8 mouse cellular contexts compared by ENCODE assay signal in the genomic region with DNA sequence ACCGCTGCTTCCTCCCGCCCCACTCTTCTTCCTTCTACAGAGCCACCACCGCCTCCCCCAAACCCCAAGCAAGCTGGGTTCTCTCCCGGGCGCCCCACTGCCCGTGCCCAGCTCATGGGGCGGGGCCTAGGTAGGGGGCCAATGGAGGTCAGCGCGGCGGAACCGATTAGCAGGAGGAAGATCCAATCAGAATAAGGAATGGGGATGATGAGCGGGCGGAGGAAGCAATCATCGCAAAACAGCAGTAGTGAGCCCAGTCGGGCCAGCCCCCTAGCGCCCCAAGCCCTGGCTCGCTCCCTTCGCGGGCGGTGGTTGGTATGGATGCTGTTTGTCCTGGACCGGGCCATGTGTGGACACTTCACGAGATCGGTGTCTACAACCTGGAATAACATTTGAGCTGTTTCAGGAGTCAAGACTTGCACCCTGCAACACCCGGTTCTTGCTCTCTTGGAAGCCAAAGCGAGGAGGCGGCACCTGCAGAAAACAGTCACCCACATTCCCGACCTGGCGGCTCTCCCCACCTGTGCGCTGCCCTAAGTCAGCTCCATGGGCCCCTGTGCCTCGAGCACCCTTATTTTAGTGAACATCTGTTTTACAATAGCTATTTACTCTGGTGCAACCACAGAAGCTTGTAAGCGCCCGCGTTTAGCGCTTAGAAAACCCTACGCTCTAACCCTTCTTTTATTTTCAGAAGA. TPM values are rescaled to one million over a fixed set of nuclear protein-coding genes. Genes with fewer than 3 reads are reported as not detected.
DNase-seq lines count a peak whose midpoint lies in the region; ATAC-seq lines count a peak whose summit lies in the region.

A gene (minus strand): TSS at position 129 of the 695 bp plus-strand sequence.

- peaks cover 18% of the 10 kb centered on the region for H3K27me3 ChIP-seq in embryonic facial prominence, embryonic 11.5 days (ENCODE audit: control insufficient read depth, insufficient read depth, low read length)
- H3K27me3 ChIP-seq in intestine, embryonic 16.5 days (replicated peaks; ENCODE audit: control insufficient read depth, insufficient read depth, low read length), result peaks cover 8% of the 10 kb centered on the region
- peaks cover 40% of the 10 kb centered on the region for H3K27me3 ChIP-seq in midbrain, embryonic 10.5 days (ENCODE audit: low read depth, poor library complexity, severe bottlenecking)

- DNase-seq in adrenal gland, postnatal 25 days, result peak; percentile 91
- peak; percentile 94 for DNase-seq in embryonic facial prominence, embryonic 11.5 days (ENCODE audit: low spot score)
- peak; percentile 26 for DNase-seq in gonadal fat pad, adult 2 months (ENCODE audit: low read depth)
- DNase-seq in left cerebral cortex, postnatal 25 days (ENCODE audit: low spot score in 2 of 2), result peak; percentile 93 to 98
- peak; percentile 94 for DNase-seq in midbrain, embryonic 10.5 days (ENCODE audit: low spot score)
- DNase-seq in right cerebral cortex, postnatal 36 days (ENCODE audit: low spot score in 2 of 2), result peak; percentile 91 to 95
- DNase-seq in urinary bladder, postnatal 4 days (ENCODE audit: low spot score in 2 of 2), result peak; percentile 78 to 83

- peak; percentile 98 for ATAC-seq in embryonic facial prominence, embryonic 11.5 days (replicated peaks; ENCODE audit: insufficient number of reproducible peaks, low FRiP score, low TSS enrichment, low read depth)
- peak; percentile 99 for ATAC-seq in intestine, embryonic 16.5 days

- WGBS in embryonic facial prominence, embryonic 11.5 days, result under 1% methylated on average over 35 of the region's 35 CpGs
- WGBS in intestine, embryonic 16.5 days, result under 1% methylated on average over 35 of the region's 35 CpGs
- WGBS in midbrain, embryonic 10.5 days, result 1% methylated on average over 35 of the region's 35 CpGs

- no peaks in the 10 kb centered on the region for H3K9me3 ChIP-seq in embryonic facial prominence, embryonic 11.5 days (replicated peaks; ENCODE audit: control insufficient read depth, low read length)
- H3K9me3 ChIP-seq in intestine, embryonic 16.5 days (ENCODE audit: control insufficient read depth, low read length), result no peaks in the 10 kb centered on the region
- H3K9me3 ChIP-seq in midbrain, embryonic 10.5 days (replicated peaks), result no peaks in the 10 kb centered on the region

- peaks cover 3% of the 10 kb centered on the region; the same call in 1 of the 2 replicates for H3K4me1 ChIP-seq in embryonic facial prominence, embryonic 11.5 days (ENCODE audit: control insufficient read depth, insufficient read depth, low read length)
- 0 out of 2 replicates have a peak, but pooled peaks cover 2% of the 10 kb centered on the region for H3K4me1 ChIP-seq in intestine, embryonic 16.5 days (ENCODE audit: control insufficient read depth, insufficient read depth, low read length)
- peaks cover 37% of the 10 kb centered on the region for H3K4me1 ChIP-seq in midbrain, embryonic 10.5 days

- H3K27ac ChIP-seq in embryonic facial prominence, embryonic 11.5 days (replicated peaks; ENCODE audit: low read depth, low read length), result 0 out of 2 replicates have a peak within 1 kb of the TSS, but pooled peaks have one; percentile 59
- peak within 1 kb of the TSS; percentile 46 for H3K27ac ChIP-seq in intestine, embryonic 16.5 days (ENCODE audit: low read length)
- peak within 1 kb of the TSS; percentile 88 for H3K27ac ChIP-seq in midbrain, embryonic 10.5 days (replicated peaks)

- peak within 1 kb of the TSS; percentile 77 for H3K4me2 ChIP-seq in embryonic facial prominence, embryonic 11.5 days (ENCODE audit: low read depth, low read length)
- peak within 1 kb of the TSS; percentile 87 for H3K4me2 ChIP-seq in intestine, embryonic 16.5 days (ENCODE audit: low read depth, low read length)

- H3K4me3 ChIP-seq in embryonic facial prominence, embryonic 11.5 days (ENCODE audit: low read depth, low read length), result peak within 1 kb of the TSS; percentile 66
- H3K4me3 ChIP-seq in intestine, embryonic 16.5 days (ENCODE audit: low read length), result peak within 1 kb of the TSS; percentile 72
- H3K4me3 ChIP-seq in midbrain, embryonic 10.5 days, result peak within 1 kb of the TSS; percentile 69

- H3K9ac ChIP-seq in embryonic facial prominence, embryonic 11.5 days (replicated peaks; ENCODE audit: low read length), result peak within 1 kb of the TSS; percentile 59
- peak within 1 kb of the TSS; percentile 63 for H3K9ac ChIP-seq in intestine, embryonic 16.5 days (ENCODE audit: low read depth, low read length)

- intact Hi-C loops in left cerebral cortex, postnatal 25 days (cut with DNase I), result loop anchor here (10.0 kb wide), 1 partner anchor 232 kb away; no protein-coding TSS in a partner anchor

- no peaks in the 10 kb centered on the region for H3K36me3 ChIP-seq in embryonic facial prominence, embryonic 11.5 days (replicated peaks; ENCODE audit: control insufficient read depth, insufficient read depth, low read depth, low read length)
- no peaks in the 10 kb centered on the region for H3K36me3 ChIP-seq in intestine, embryonic 16.5 days (ENCODE audit: control insufficient read depth, insufficient read depth, low read length)
- H3K36me3 ChIP-seq in midbrain, embryonic 10.5 days, result no peaks in the 10 kb centered on the region

RNA-seq across cellular contexts. Expression of the gene that starts here (rescaled TPM):
- total RNA-seq in adrenal gland, postnatal 25 days (2021), result 185 and 208 TPM in 2 replicates
- 4.3 and 4.9 TPM in 2 replicates for polyA plus RNA-seq in embryonic facial prominence, embryonic 11.5 days (2014; fragmentation: Nextera tagmentation; extraction: Ambion mirVana)
- 2.4 and 2.6 TPM in 2 replicates for polyA plus RNA-seq in gonadal fat pad, adult 2 months (2012; rRNA removed)
- polyA plus RNA-seq in intestine, embryonic 16.5 days (2015; fragmentation: Nextera tagmentation; extraction: Ambion mirVana), result 1.3 and 1.5 TPM in 2 replicates
- 10 to 100 TPM; 46.4 to 51.6 TPM for total RNA-seq in left cerebral cortex, postnatal 25 days (2021)
- 10.9 and 13.8 TPM in 2 replicates for polyA plus RNA-seq in midbrain, embryonic 10.5 days (2016; fragmentation: Nextera tagmentation; extraction: Ambion mirVana)

Comparison
In these comparisons a context has a peak if more than half of its experiments do, and no peak if none do; other contexts are left out.
1. Peak in every context shown above with its lines: DNase-seq, ATAC-seq, H3K4me3 ChIP-seq and H3K27ac ChIP-seq.
2. DNase-seq: peak in every context shown above with its lines; median percentile 96 in left cerebral cortex, postnatal 25 days; 94 in embryonic facial prominence, embryonic 11.5 days; 94 in midbrain, embryonic 10.5 days; 93 in right cerebral cortex, postnatal 36 days; 91 in adrenal gland, postnatal 25 days; 80 in urinary bladder, postnatal 4 days; 26 in gonadal fat pad, adult 2 months.